Mouse (Mus musculus) C2C12 (cell line): ENCODE results near the gene Ank2.

Source experiments
- CEBPB ChIP-seq: IDR thresholded peaks from one replicate; pipeline ENCODE4 v1.6.1; 2011; ENCODE audit warnings: low read depth, mild to moderate bottlenecking, control low read depth, moderate library complexity
- CTCF ChIP-seq: IDR thresholded peaks from one replicate; pipeline ENCODE4 v1.5.1; 2011; ENCODE audit not compliant: control insufficient read depth, insufficient read depth, insufficient read length
- MAX ChIP-seq: IDR thresholded peaks from one replicate; pipeline ENCODE4 v1.6.1; 2011; ENCODE audit warnings: mild to moderate bottlenecking, control low read depth
- MYOD1 ChIP-seq: IDR thresholded peaks from one replicate; pipeline ENCODE4 v1.6.1; 2011; ENCODE audit warnings: low read depth; ENCODE audit not compliant: control insufficient read depth, insufficient read length

DNA sequence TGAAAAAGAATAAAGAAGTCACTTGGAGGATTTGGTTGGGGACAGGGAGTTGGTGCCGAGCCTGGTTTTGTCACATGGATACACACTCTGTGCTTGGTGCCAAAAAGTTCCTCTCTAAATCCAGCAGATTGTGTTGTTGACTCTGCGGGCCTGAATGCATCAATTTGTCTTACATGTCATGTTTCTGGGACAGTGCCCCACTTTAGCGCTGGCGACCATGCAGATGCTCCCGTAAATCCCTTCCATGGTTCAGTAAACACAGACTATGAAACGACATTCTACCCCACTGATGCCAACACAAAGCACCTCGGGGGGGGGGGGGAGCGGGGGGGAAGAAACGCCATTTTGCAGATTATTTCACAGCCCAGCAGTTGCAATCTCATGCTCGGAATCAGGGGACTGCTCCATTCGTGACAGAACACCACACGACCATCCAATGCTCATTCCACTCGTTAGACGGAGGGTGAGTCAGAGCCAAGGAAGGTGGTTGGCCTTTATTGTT, 112.1 kb downstream of the Ank2 start:
- TF ChIP-seq CTCF (no peak), MAX (no peak), MYOD1 (no peak), CEBPB (no peak)
